In genomic region chr10:26287136-26287535, GRCm38 (mm10) we compare ENCODE assay signal across 20 mouse cellular contexts. TPM values are rescaled to one million over a fixed set of nuclear protein-coding genes. Genes with fewer than 3 reads are reported as not detected.
"Had no signal": no experiment of that assay in that cellular context is flagged by ENCODE, and none has a peak within 500 bp of the region (broad histone marks: within the 10 kb centered on the region; RNA-seq: fewer than 3 reads in every experiment).

No protein-coding gene starts in this region.

- H3K4me2 ChIP-seq: liver, embryonic 13.5 days; midbrain, embryonic 11.5 days had no signal

- H3K9ac ChIP-seq: liver, embryonic 13.5 days had no signal

- H3K4me1 ChIP-seq: liver, embryonic 13.5 days had no signal

- H3K9me3 ChIP-seq: liver, embryonic 13.5 days had no signal

- H3K4me3 ChIP-seq: liver, embryonic 13.5 days had no signal

- H3K27ac ChIP-seq: liver, embryonic 13.5 days had no signal

- H3K27me3 ChIP-seq: liver, embryonic 13.5 days had no signal

- DNase-seq: kidney, adult 18-20 months; kidney, adult 9 months; kidney, postnatal 14 days; kidney, postnatal 4 days; liver, embryonic 13.5 days; lung, adult 2 months; lung, postnatal 14 days; lung, postnatal 4 days; midbrain, embryonic 14.5 days; right cerebral cortex, postnatal 14 days; spleen, adult 18-20 months; thymus, adult 2 months; thymus, postnatal 14 days; thymus, postnatal 4 days had no signal

RNA-seq across cellular contexts. Expression of gene Samd3, which starts 57.6 kb away (rescaled TPM):
- total RNA-seq: layer of hippocampus, adult 18-20 months had no signal
- polyA plus RNA-seq: kidney, embryonic 16.5 days; limb, embryonic 11.5 days; liver, embryonic 13.5 days; liver, embryonic 16.5 days; neural tube, embryonic 14.5 days had no signal
